Mouse (Mus musculus): ENCODE results near the gene Oprl1. TPM values are rescaled to one million over a fixed set of nuclear protein-coding genes. Genes with fewer than 3 reads are reported as not detected.
A peak's percentile ranks its signal among the peaks of the same experiment; 100 is the strongest.

Oprl1 gene
- total and polyA plus RNA-seq, 3 experiments = 0.14 to 0.25 TPM; not detected in 1

GRCm38 (mm10) chr2:181706668-181707067 lies 8.1 kb upstream of the Oprl1 start:
- Histone ChIP-seq H3K36me3 (replicated peaks in 1 of 2; ENCODE audit: control insufficient read depth in 1 of 2, insufficient read depth in 1 of 2, low read length in 1 of 2) (no peaks in the 10 kb centered on the region), H3K4me1 (ENCODE audit: control insufficient read depth in 1 of 2, insufficient read depth in 2 of 2) (no peaks in the 10 kb centered on the region), H3K27ac (ENCODE audit: insufficient read depth, low read depth) (no peak overlapping the region), H3K4me2 (ENCODE audit: insufficient read depth, low read depth, poor library complexity, severe bottlenecking) (no peak overlapping the region), H3K79me2 (replicated peaks; ENCODE audit: control insufficient read depth, extremely low read depth, insufficient read depth, poor library complexity, severe bottlenecking) (no peaks in the 10 kb centered on the region), H3K9me3 (replicated peaks; ENCODE audit: low read length) (no peaks in the 10 kb centered on the region), H3K4me3 (replicated peaks in 1 of 3; ENCODE audit: low read depth in 2 of 3, low read length in 2 of 3, poor library complexity in 1 of 3) (no peak overlapping the region), H3K27me3 (replicated peaks) (peaks cover 8% of the 10 kb centered on the region), H3K9ac (ENCODE audit: insufficient read depth, low read depth) (no peak overlapping the region)
- peak; percentile 20 for DNase-seq (ENCODE audit: extremely low read depth)
- in situ Hi-C loops (cut with MboI; ENCODE audit: low pct_ligation_motif_present, low pct_unique_long_range_greater_than_20kb, low sequenced_read_pairs) (no loop called here), dilution Hi-C loops (cut with MboI; ENCODE audit: extremely low pct_ligation_motif_present, extremely low pct_unique_long_range_greater_than_20kb, low sequenced_read_pairs) (no loop called here)
- TF ChIP-seq ZNF384 (IDR thresholded peaks at IDR 0.05; ENCODE audit: low read depth, low read length) (peak; percentile 75), PAX5 (IDR thresholded peaks at IDR 0.05; ENCODE audit: low read length) (no peak), BHLHE40 (IDR thresholded peaks at IDR 0.05; ENCODE audit: low read depth, low read length) (no peak), MYC (IDR thresholded peaks at IDR 0.05; ENCODE audit: low read depth, low read length) (no peak), SMC3 (IDR thresholded peaks at IDR 0.05; ENCODE audit: low read depth, low read length) (peak; percentile 53), MAX (IDR thresholded peaks at IDR 0.05; ENCODE audit: low read length) (no peak), CHD1 (IDR thresholded peaks at IDR 0.05; ENCODE audit: low read depth, low read length) (no peak), RAD21 (IDR thresholded peaks at IDR 0.05; ENCODE audit: low read depth, low read length) (peak; percentile 79), RCOR1 (conservative IDR thresholded peaks at IDR 0.05; ENCODE audit: low read depth, low read length) (no peak), POLR2A (IDR thresholded peaks at IDR 0.05; ENCODE audit: low read depth, low read length) (no peak), CTCF (conservative IDR thresholded peaks at IDR 0.05 in 1 of 2, IDR thresholded peaks at IDR 0.05 in 1 of 2; ENCODE audit: low read depth in 2 of 2, low read length in 2 of 2) (peak; percentile 15 to 79; a peak in 2 of 4 replicates), GABPA (IDR thresholded peaks at IDR 0.05; ENCODE audit: insufficient replicate concordance, low read depth, low read length) (no peak), UBTF (IDR thresholded peaks at IDR 0.05; ENCODE audit: low read depth, low read length) (no peak), JUN (IDR thresholded peaks at IDR 0.05; ENCODE audit: insufficient read depth, low read depth, low read length) (no peak), EP300 (IDR thresholded peaks at IDR 0.05; ENCODE audit: low read length) (no peak), MAFK (IDR thresholded peaks at IDR 0.05; ENCODE audit: insufficient replicate concordance, low read length) (no peak), SIN3A (IDR thresholded peaks at IDR 0.05; ENCODE audit: low read length) (no peak), KAT2A (IDR thresholded peaks at IDR 0.05; ENCODE audit: insufficient replicate concordance, low read length) (no peak), E2F4 (IDR thresholded peaks at IDR 0.05; ENCODE audit: insufficient replicate concordance, low read depth, low read length) (no peak), USF2 (conservative IDR thresholded peaks at IDR 0.05; ENCODE audit: low read depth, low read length) (no peak), ZMIZ1 (IDR thresholded peaks at IDR 0.05; ENCODE audit: low read depth, low read length) (no peak)

- TF ChIP-seq CHD2 (IDR thresholded peaks at IDR 0.05; ENCODE audit: low read length) (no peak), POLR2A (IDR thresholded peaks at IDR 0.05; ENCODE audit: low read depth, low read length) (no peak)
- Histone ChIP-seq H3K36me3 (replicated peaks in 1 of 2; ENCODE audit: control insufficient read depth in 1 of 2, insufficient read depth in 1 of 2, low read length in 1 of 2) (no peaks in the 10 kb centered on the region), H3K79me2 (replicated peaks; ENCODE audit: control insufficient read depth, extremely low read depth, insufficient read depth, poor library complexity, severe bottlenecking) (no peaks in the 10 kb centered on the region), H3K27me3 (replicated peaks) (peaks cover 44% of the 10 kb centered on the region), H3K4me3 (replicated peaks in 1 of 3; ENCODE audit: low read depth in 2 of 3, low read length in 2 of 3, poor library complexity in 1 of 3) (no peak overlapping the region), H3K9me3 (replicated peaks; ENCODE audit: low read length) (no peaks in the 10 kb centered on the region), H3K4me1 (ENCODE audit: control insufficient read depth in 1 of 2, insufficient read depth in 2 of 2) (peaks cover 0 to 13% of the 10 kb centered on the region in 2 experiments; a peak in 2 of 4 replicates), H3K27ac (ENCODE audit: insufficient read depth, low read depth) (no peak overlapping the region), H3K9ac (ENCODE audit: insufficient read depth, low read depth) (no peak overlapping the region), H3K4me2 (ENCODE audit: insufficient read depth, low read depth, poor library complexity, severe bottlenecking) (no peak overlapping the region)
- DNase-seq (ENCODE audit: extremely low read depth) = no peak
- dilution Hi-C loops (cut with MboI; ENCODE audit: extremely low pct_ligation_motif_present, extremely low pct_unique_long_range_greater_than_20kb, low sequenced_read_pairs) = no loop called here
- in situ Hi-C loops (cut with MboI; ENCODE audit: low pct_ligation_motif_present, low pct_unique_long_range_greater_than_20kb, low sequenced_read_pairs) = no loop called here
Measured at GRCm38 (mm10) chr2:181713749-181714148, 1.1 kb upstream of the Oprl1 start.

All from CH12.LX (cell line).